Mouse (Mus musculus): ENCODE measurements around the gene Lpo.

DNA sequence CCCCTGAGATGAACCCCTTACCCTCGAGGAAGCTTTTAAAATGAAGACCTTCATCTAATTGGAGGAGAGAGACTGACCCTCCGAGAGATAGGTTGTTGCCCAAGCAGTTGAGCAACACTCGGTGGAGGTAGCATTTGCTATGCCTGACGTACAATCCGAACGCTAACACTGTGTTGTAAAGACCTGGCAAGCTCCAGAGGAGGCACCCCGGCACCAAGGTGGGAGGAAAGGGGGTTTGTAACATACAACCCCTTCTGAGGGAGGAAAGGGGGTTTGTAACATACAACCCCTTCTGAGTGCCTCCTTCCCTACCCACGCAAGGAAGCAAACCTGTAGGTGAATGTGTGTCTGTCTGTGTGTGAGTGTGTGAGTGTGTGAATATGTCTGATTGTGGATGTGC is 43.7 kb upstream of the Lpo start:
- TF ChIP-seq CTCF (IDR thresholded peaks at IDR 0.05), result no peak
- TF ChIP-seq EP300 (IDR thresholded peaks at IDR 0.05), result no peak
